Mouse (Mus musculus) bone marrow macrophage, adult 2 months (primary cell): Measurements from ENCODE around the gene Tns3.

ENCODE experiments used
- CTCF ChIP-seq: IDR thresholded peaks from 2 replicates; pipeline ENCODE4 v1.5.1; 2012; ENCODE audit warnings: low read depth, mild to moderate bottlenecking, low read length, moderate library complexity
- POLR2A ChIP-seq: IDR thresholded peaks from 2 replicates; pipeline ENCODE4 v1.6.1; 2012; ENCODE audit warnings: mild to moderate bottlenecking, low read depth, low read length, borderline replicate concordance

DNA sequence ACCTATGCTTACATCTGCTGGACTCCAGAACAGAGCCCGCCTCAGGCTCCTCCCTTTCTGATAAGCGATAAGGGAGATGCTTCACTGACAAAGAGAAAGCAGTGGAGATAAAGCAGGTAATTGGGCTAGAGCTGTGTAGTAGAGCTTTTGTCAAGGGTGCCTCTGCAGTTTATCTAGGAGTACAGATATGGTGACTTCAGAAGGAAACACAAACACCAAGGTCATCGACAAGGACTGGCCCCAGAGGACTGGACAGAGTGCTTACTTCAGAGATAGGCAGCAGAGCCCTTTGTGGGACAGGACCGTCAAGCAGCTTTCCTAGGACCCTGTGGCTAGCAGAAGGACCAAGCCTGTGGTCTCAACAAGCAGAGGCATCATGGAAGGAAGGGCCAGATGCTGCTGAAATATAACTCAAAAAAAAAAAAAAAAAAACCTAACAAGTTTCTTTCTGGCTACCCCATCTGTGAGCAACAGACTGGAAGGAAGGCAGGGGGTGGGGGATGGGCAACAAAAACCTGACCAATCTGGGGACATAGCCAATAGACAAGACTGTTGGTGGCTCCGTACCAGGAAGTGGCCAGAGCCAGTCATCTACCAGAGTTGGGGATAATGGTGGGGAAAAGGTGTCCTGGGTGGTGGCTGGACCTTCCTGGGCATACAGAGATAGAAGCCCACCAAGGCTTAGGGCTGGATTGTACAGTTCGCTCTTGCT lies 25.2 kb downstream of the Tns3 start:
- TF ChIP-seq CTCF (no peak), POLR2A (no peak)
